Mouse (Mus musculus) cerebellum, postnatal 25 days (tissue): Measurements from ENCODE around the gene Gsk3b.
"Not testable (repeated sequence)": the region's sequence is repeated elsewhere in the genome, so short reads cannot be mapped to it uniquely, and the experiment has no call there.

Source experiments
- DNase-seq, 2 experiments: peaks; one replicate each; pipeline ENCODE4 v3.0.0; 2021; ENCODE audit warnings: mixed read lengths in 2 of 2

Gene Gsk3b

GRCm38 (mm10) chr16:38105453-38105852 lies 16.7 kb downstream of the Gsk3b start:
- DNase-seq = no peak

GRCm38 (mm10) chr16:38106542-38106941 lies 17.7 kb downstream of the Gsk3b start:
- DNase-seq = no peak

- DNase-seq = no peak
Observed at GRCm38 (mm10) chr16:38110001-38110400, 21.2 kb downstream of the Gsk3b start.

- no peak for DNase-seq
Observed at GRCm38 (mm10) chr16:38110575-38110974, 21.8 kb downstream of the Gsk3b start.

GRCm38 (mm10) chr16:38114074-38114473 lies 25.3 kb downstream of the Gsk3b start:
- no peak for DNase-seq

GRCm38 (mm10) chr16:38117909-38118308 lies 29.1 kb downstream of the Gsk3b start:
- DNase-seq = not testable (repeated sequence)

- DNase-seq = no peak
Observed at GRCm38 (mm10) chr16:38118723-38119122, 29.9 kb downstream of the Gsk3b start.

- DNase-seq = no peak
Observed at GRCm38 (mm10) chr16:38119286-38119685, 30.5 kb downstream of the Gsk3b start.

GRCm38 (mm10) chr16:38129171-38129570 lies 40.4 kb downstream of the Gsk3b start:
- no peak for DNase-seq

GRCm38 (mm10) chr16:38131041-38131440 lies 42.2 kb downstream of the Gsk3b start:
- DNase-seq = no peak

- no peak for DNase-seq
Observed at GRCm38 (mm10) chr16:38131756-38132155, 43.0 kb downstream of the Gsk3b start.

- DNase-seq = no peak
Observed at GRCm38 (mm10) chr16:38132210-38132609, 43.4 kb downstream of the Gsk3b start.

GRCm38 (mm10) chr16:38137296-38137695 lies 48.5 kb downstream of the Gsk3b start:
- DNase-seq = peak; percentile 65 to 74

GRCm38 (mm10) chr16:38144898-38145297 lies 56.1 kb downstream of the Gsk3b start:
- DNase-seq = no peak

GRCm38 (mm10) chr16:38150555-38150954 lies 61.8 kb downstream of the Gsk3b start:
- no peak for DNase-seq

GRCm38 (mm10) chr16:38157854-38158622 lies 69.2 kb downstream of the Gsk3b start:
- peak; percentile 72 to 84 for DNase-seq

GRCm38 (mm10) chr16:38162019-38162418 lies 73.2 kb downstream of the Gsk3b start:
- no peak for DNase-seq

GRCm38 (mm10) chr16:38164811-38165591 lies 76.2 kb downstream of the Gsk3b start:
- DNase-seq = no peak

- no peak for DNase-seq
Observed at GRCm38 (mm10) chr16:38168971-38169370, 80.2 kb downstream of the Gsk3b start.

- no peak for DNase-seq
Observed at GRCm38 (mm10) chr16:38179150-38179549, 90.3 kb downstream of the Gsk3b start.

- no peak for DNase-seq
Observed at GRCm38 (mm10) chr16:38181421-38181820, 92.6 kb downstream of the Gsk3b start.

GRCm38 (mm10) chr16:38184657-38185269 lies 96.0 kb downstream of the Gsk3b start:
- DNase-seq = no peak

- no peak for DNase-seq
Observed at GRCm38 (mm10) chr16:38189952-38190351, 101.2 kb downstream of the Gsk3b start.

GRCm38 (mm10) chr16:38190531-38190930 lies 101.7 kb downstream of the Gsk3b start:
- DNase-seq = no peak
